Mouse (Mus musculus) forebrain, postnatal 0 days (tissue): ENCODE data around the gene Amh. TPM values are rescaled to one million over a fixed set of nuclear protein-coding genes. Genes with fewer than 3 reads are reported as not detected.

ENCODE experiments used
- ATAC-seq: fragments of 200-750 bp; cut with Nextera tagmentation; 2 replicates; pipeline ENCODE4 v1.8.0; 2017; ENCODE audit warnings: mild to moderate bottlenecking, moderate library complexity
- DNase-seq: peaks from one replicate; pipeline ENCODE4 v3.0.0-alpha.2; 2015
- H3K27ac ChIP-seq: fragments of 300-500 bp; sonication (generic); 2 replicates; pipeline ENCODE4 v1.5.1; 2014; ENCODE audit warnings: low read depth, mild to moderate bottlenecking, antibody characterized with exemption, low read length, moderate library complexity, mixed read lengths
- H3K27me3 ChIP-seq: fragments of 300-500 bp; sonication (generic); 2 replicates; pipeline ENCODE4 v1.6.1; 2014; ENCODE audit warnings: mild to moderate bottlenecking, low read length, mixed read lengths; ENCODE audit not compliant: insufficient read depth
- H3K36me3 ChIP-seq: fragments of 300-500 bp; sonication (generic); 2 replicates; pipeline ENCODE4 v1.6.1; 2014; ENCODE audit warnings: mild to moderate bottlenecking, moderate library complexity; ENCODE audit not compliant: insufficient read depth
- H3K4me1 ChIP-seq: fragments of 300-500 bp; sonication (generic); 2 replicates; pipeline ENCODE4 v1.6.1; 2014; ENCODE audit warnings: antibody characterized with exemption; ENCODE audit not compliant: insufficient read depth
- H3K4me2 ChIP-seq: fragments of 300-500 bp; sonication (generic); 2 replicates; pipeline ENCODE4 v1.6.1; 2014; ENCODE audit warnings: low read depth, mild to moderate bottlenecking, moderate library complexity
- H3K4me3 ChIP-seq: fragments of 300-500 bp; sonication (generic); 2 replicates; pipeline ENCODE4 v1.5.1; 2014; ENCODE audit warnings: low read depth, low read length, mixed read lengths
- H3K9ac ChIP-seq: fragments of 300-500 bp; sonication (generic); 2 replicates; pipeline ENCODE4 v1.6.1; 2014; ENCODE audit warnings: mild to moderate bottlenecking
- H3K9me3 ChIP-seq: fragments of 300-500 bp; sonication (generic); 2 replicates; pipeline ENCODE4 v1.6.1; 2016; ENCODE audit warnings: low read length
- CTCF ChIP-seq: sonication (generic); IDR thresholded peaks from 2 replicates; pipeline ENCODE4 v1.5.1; 2016; ENCODE audit warnings: antibody characterized with exemption, control low read depth, low read depth
- WGBS: fragments of 180-500 bp; shearing (Covaris S2); extraction: QIAGEN DNeasy Blood & Tissue Kit; methylation state at CpG from one replicate; pipeline ENCODE4 v1.1.7; 2014; 5-methylcytosine and 5-hydroxymethylcytosine counted together
- polyA plus RNA-seq: library from polyadenylated mRNA; unstranded; fragments of >200 nt; fragmentation: Nextera tagmentation; extraction: Ambion mirVana; gene quantifications from 2 replicates; pipeline ENCODE4 v1.2.1, GENCODE M21; 2015
- total RNA-seq: library from RNA; depleted of rRNA; stranded (reverse); fragments of >200 nt; gene quantifications from 2 replicates; pipeline ENCODE4 v1.2.3, GENCODE M21; 2014

Gene Amh
- total and polyA plus RNA-seq, 2 experiments from 2014 or later, result 0.62 TPM; not detected in 1

GRCm38 (mm10) chr10:80793033-80793784 lies 11.8 kb upstream of the Amh start:
- H3K36me3 ChIP-seq, result peaks cover 81% of the 10 kb centered on the region
- no peaks in the 10 kb centered on the region for H3K27me3 ChIP-seq
- no peak overlapping the region for H3K4me3 ChIP-seq
- TF ChIP-seq CTCF, result no peak
- H3K9me3 ChIP-seq, result no peaks in the 10 kb centered on the region
- no peak overlapping the region for H3K4me2 ChIP-seq
- DNase-seq, result no peak
- no peak overlapping the region for H3K9ac ChIP-seq
- no peak for ATAC-seq
- peaks cover 8% of the 10 kb centered on the region for H3K4me1 ChIP-seq
- 89% methylated on average over 13 of the region's 13 CpGs for WGBS
- no peak overlapping the region for H3K27ac ChIP-seq

- no peaks in the 10 kb centered on the region for H3K27me3 ChIP-seq
- 88% methylated on average over 4 of the region's 4 CpGs for WGBS
- H3K9me3 ChIP-seq, result no peaks in the 10 kb centered on the region
- peaks cover 75% of the 10 kb centered on the region for H3K36me3 ChIP-seq
- H3K4me3 ChIP-seq, result no peak overlapping the region
- no peak overlapping the region for H3K4me2 ChIP-seq
- DNase-seq, result no peak
- H3K9ac ChIP-seq, result no peak overlapping the region
- no peak for ATAC-seq
- no peak overlapping the region for H3K27ac ChIP-seq
- H3K4me1 ChIP-seq, result peaks cover 8% of the 10 kb centered on the region
- no peak for TF ChIP-seq CTCF
Measured at GRCm38 (mm10) chr10:80793803-80794202, 11.2 kb upstream of the Amh start.

- DNase-seq, result no peak
- no peak for ATAC-seq
- Histone ChIP-seq H3K27me3 (no peaks in the 10 kb centered on the region), H3K9me3 (no peaks in the 10 kb centered on the region), H3K4me2 (no peak overlapping the region), H3K9ac (no peak overlapping the region), H3K27ac (no peak overlapping the region), H3K36me3 (peaks cover 66% of the 10 kb centered on the region), H3K4me3 (no peak overlapping the region), H3K4me1 (peaks cover 12% of the 10 kb centered on the region)
- TF ChIP-seq CTCF, result no peak
- WGBS, result 89% methylated on average over 8 of the region's 8 CpGs
Measured at GRCm38 (mm10) chr10:80794750-80795149, 10.3 kb upstream of the Amh start.

DNA sequence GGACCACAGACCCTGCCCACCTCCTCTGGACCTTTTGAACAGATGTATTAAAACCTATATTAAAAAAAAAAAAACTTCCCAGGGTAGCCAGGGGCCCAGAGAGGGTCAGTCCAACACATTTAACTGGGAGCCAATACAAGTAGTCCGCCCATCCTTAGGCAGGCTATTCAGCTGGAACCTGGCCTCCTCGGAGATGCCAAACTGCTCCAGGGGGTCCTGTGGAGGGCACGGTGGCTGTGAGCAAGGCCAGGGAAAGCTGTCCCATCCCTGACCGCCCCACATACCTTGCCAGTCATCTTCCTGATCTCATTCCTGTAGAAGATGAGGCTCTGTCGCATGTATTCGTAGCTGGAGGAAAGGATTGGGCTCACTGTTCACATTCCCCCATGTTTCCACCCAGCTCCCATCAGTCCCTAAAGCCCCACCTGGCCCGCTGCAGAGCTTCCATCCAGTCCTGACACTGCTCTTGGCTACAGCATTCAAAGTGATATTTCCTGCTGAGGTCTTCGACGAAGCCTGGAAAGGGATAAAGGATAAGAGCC lies 8.7 kb upstream of the Amh start:
- 0 out of 2 replicates have a peak overlapping the region, but pooled peaks have one; percentile 88 for H3K4me2 ChIP-seq
- TF ChIP-seq CTCF, result no peak
- peaks cover 51% of the 10 kb centered on the region for H3K36me3 ChIP-seq
- no peaks in the 10 kb centered on the region for H3K27me3 ChIP-seq
- peaks cover 14% of the 10 kb centered on the region for H3K4me1 ChIP-seq
- no peak overlapping the region for H3K4me3 ChIP-seq
- ATAC-seq, result no peak
- no peak overlapping the region for H3K27ac ChIP-seq
- peak overlapping the region; percentile 96; the same call in 1 of the 2 replicates for H3K9ac ChIP-seq
- no peak for DNase-seq
- H3K9me3 ChIP-seq, result no peaks in the 10 kb centered on the region
- WGBS, result 87% methylated on average over 9 of the region's 9 CpGs

- 0 out of 2 replicates have a peak, but pooled peaks have one; percentile 34 for TF ChIP-seq CTCF
- Histone ChIP-seq H3K36me3 (peaks cover 54% of the 10 kb centered on the region), H3K9ac (peak overlapping the region; percentile 96), H3K4me1 (peaks cover 14% of the 10 kb centered on the region), H3K9me3 (no peaks in the 10 kb centered on the region), H3K27me3 (no peaks in the 10 kb centered on the region), H3K27ac (peak overlapping the region; percentile 98), H3K4me2 (peak overlapping the region; percentile 88), H3K4me3 (peak overlapping the region; percentile 88)
- WGBS, result 3% methylated on average over 58 of the region's 59 CpGs
- no peak for DNase-seq
- ATAC-seq, result peak; percentile 63
Measured at GRCm38 (mm10) chr10:80797186-80798149, 7.6 kb upstream of the Amh start.

GRCm38 (mm10) chr10:80798150-80799006 lies 6.7 kb upstream of the Amh start, which contains the start of the genes Sf3a2 and Plekhj1:
TSS of gene Sf3a2 (plus strand) at chr10:80798198.
TSS of gene Plekhj1 (minus strand) at chr10:80798626.
- no peak; the same call in none of the 2 replicates for TF ChIP-seq CTCF
- Histone ChIP-seq H3K4me2 (peak within 1 kb of the TSS; percentile 88), H3K4me1 (peaks cover 14% of the 10 kb centered on the region), H3K4me3 (peak within 1 kb of the TSS; percentile 88), H3K36me3 (peaks cover 54% of the 10 kb centered on the region), H3K27ac (peak within 1 kb of the TSS; percentile 98), H3K9me3 (no peaks in the 10 kb centered on the region), H3K27me3 (no peaks in the 10 kb centered on the region), H3K9ac (peak within 1 kb of the TSS; percentile 96)
- WGBS, result 2% methylated on average over 100 of the region's 104 CpGs
- DNase-seq, result peak; percentile 99
- ATAC-seq, result peak; percentile 96
